Mouse (Mus musculus): ENCODE measurements around the gene Mindy1.

DNA sequence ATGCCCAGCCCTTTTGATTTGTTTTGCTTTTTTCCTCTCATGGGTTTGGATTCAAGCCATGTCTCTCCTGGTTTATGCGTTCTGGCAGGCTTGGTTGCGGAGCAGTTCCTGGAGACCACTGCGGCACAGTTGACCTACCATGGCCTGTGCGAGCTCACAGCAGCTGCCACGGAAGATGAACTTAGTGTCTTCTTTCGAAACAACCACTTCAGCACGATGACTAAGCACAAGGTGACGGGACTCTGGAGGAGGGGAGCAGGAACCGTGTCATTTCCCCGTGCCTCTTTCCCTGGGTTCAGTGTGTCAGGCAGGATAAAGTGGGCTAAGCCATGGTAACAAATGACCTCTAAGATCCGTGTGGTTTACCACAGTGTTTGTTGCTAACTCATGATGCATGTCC, 12.4 kb downstream of the Mindy1 start:
- TF ChIP-seq CTCF (IDR thresholded peaks at IDR 0.05; ENCODE audit: low read depth) (no peak), EP300 (IDR thresholded peaks at IDR 0.05; ENCODE audit: low read depth) (peak; percentile 62; the same call in 1 of the 2 replicates)

Measured in liver, postnatal 0 days (tissue).